Mouse (Mus musculus): ENCODE measurements around the gene Olfr1223. TPM values are rescaled to one million over a fixed set of nuclear protein-coding genes. Genes with fewer than 3 reads are reported as not detected.

Olfr1223 gene
- not detected in 2 replicates for polyA plus RNA-seq (2012)

GRCm38 (mm10) chr2:89151460-89151859 is at the start of gene Olfr1223:
Gene Olfr1223 (minus strand): TSS chr2:89151560.

DNA sequence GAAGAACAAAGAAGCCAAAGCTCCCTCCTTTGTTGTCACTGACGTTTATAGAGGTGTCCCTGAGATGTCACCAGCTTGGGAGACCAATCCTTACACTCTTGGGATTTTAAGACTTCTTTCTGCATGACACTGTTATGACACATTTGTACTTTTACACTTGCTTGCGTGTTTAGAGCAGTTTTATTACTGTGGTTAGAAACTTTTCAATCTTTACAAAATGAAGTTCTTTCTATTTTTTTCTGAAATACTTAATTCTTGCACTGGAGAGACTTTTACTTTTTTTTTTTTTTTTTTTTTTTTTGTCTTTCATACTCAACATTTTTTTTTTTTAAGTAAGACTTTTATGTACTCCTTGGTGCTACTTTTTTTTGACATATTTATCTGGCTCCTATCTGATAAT is 48.6 kb upstream of the Olfr1223 start, which contains the start of gene Olfr1226:
TSS of gene Olfr1226 (minus strand) at position 101 of the 400 bp plus-strand sequence.

DNA sequence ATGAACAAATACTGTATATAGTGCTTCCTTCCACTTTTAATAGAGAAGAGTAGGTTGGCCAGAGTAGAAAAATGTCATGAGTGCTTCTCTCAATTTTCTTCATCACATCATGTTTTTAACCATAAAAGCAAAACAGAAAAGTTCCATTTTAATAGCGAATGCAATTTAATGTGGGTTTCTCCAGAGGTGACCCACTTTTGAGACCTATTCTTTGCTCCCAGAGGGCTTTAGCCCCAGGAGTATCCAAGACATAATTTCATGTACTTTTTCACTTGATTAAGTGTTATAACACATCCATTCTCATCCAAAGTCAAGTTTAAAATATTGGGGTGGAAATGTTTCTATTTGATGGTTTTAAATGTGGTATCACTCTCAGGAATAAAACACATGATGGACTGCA is 23.2 kb upstream of the Olfr1223 start, which contains the start of gene Olfr1225:
TSS of gene Olfr1225 (minus strand) at position 101 of the 400 bp plus-strand sequence.

GRCm38 (mm10) chr2:89163991-89164390 is 12.6 kb upstream of the Olfr1223 start, which contains the start of gene Olfr1224-ps1:
Gene Olfr1224-ps1 (minus strand): TSS chr2:89164091.

GRCm38 (mm10) chr2:89132954-89133353 is 18.4 kb downstream of the Olfr1223 start, which contains the start of gene Olfr1222:
Gene Olfr1222 (minus strand): TSS chr2:89133054.

DNA sequence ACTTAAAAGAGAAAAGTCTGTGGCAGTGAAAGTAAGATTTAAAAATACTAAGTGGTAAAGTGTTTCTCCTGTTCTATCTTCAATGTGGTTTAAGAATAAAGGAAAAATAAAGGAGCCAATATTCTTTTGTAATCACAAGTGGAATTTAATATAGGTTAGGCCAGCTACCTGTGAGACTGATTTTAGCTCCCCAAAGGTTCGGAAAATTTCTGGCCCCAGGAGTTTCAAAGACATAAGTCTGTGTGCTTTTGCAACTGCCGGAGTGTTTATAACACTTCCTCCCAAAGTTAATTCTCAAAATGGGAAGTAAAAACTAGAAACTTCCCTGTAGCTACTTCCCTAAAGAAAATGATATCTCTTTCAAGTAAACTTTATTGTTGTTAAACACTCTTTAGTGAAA is 34.2 kb downstream of the Olfr1223 start, which contains the start of gene Olfr1221:
TSS of gene Olfr1221 (minus strand) at position 101 of the 400 bp plus-strand sequence.

DNA sequence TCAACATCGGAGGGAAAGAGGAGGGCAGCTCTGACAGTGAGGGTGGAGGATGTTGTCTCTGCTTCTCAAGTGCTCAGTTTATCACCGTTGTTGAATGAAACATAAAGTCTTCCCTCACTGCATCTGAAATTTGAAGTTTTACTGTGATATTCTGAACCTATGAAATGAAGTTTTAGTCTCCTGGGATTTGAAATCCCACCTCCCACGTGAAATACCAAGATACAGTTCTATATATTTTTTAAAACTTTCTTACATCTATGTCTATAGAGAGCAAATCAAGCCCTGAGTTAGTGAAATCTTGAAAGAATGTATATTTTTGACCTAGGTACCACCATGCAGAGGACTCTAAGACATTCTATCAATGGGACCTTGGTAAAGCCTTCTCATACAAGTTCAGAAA is 44.6 kb downstream of the Olfr1223 start, which contains the start of gene Olfr1220:
TSS of gene Olfr1220 (minus strand) at position 101 of the 400 bp plus-strand sequence.

Other genes starting within 250 kb of the Olfr1223 start
- 0.03 TPM in 1 of 2 replicates, not detected in the other for gene Olfr1208, start 249.2 kb downstream of the Olfr1223 start, polyA plus RNA-seq (2012)
- not detected in 2 replicates for gene Olfr1209, start 236.4 kb downstream of the Olfr1223 start, polyA plus RNA-seq (2012)
- gene Olfr1211, start 213.4 kb downstream of the Olfr1223 start, polyA plus RNA-seq (2012): 0.02 and 0.03 TPM in 2 replicates
- gene Olfr1212, start 197.6 kb downstream of the Olfr1223 start, polyA plus RNA-seq (2012): not detected in 2 replicates
- not detected in 2 replicates for gene Gm13762, start 171.3 kb downstream of the Olfr1223 start, polyA plus RNA-seq (2012)
- gene Olfr1214, start 158.9 kb downstream of the Olfr1223 start, polyA plus RNA-seq (2012): not detected in 2 replicates
- gene Olfr1215, start 144.6 kb downstream of the Olfr1223 start, polyA plus RNA-seq (2012): not detected in 2 replicates
- gene Olfr1216, start 133.2 kb downstream of the Olfr1223 start, polyA plus RNA-seq (2012): not detected in 2 replicates
- not detected in 2 replicates for gene Olfr1217, start 119.5 kb downstream of the Olfr1223 start, polyA plus RNA-seq (2012)
- gene Olfr1218, start 90.4 kb downstream of the Olfr1223 start, polyA plus RNA-seq (2012): not detected in 2 replicates
- gene Olfr1219, start 68.0 kb downstream of the Olfr1223 start, polyA plus RNA-seq (2012): 0.02 TPM in 1 of 2 replicates, not detected in the other
- not detected in 2 replicates for gene Olfr1220, start 44.7 kb downstream of the Olfr1223 start, polyA plus RNA-seq (2012)
- 0.19 TPM in 1 of 2 replicates, not detected in the other for gene Olfr1221, start 34.3 kb downstream of the Olfr1223 start, polyA plus RNA-seq (2012)
- not detected in 2 replicates for gene Olfr1222, start 18.5 kb downstream of the Olfr1223 start, polyA plus RNA-seq (2012)
- not detected in 2 replicates for gene Olfr1224-ps1, start 12.5 kb upstream of the Olfr1223 start, polyA plus RNA-seq (2012)
- gene Olfr1225, start 23.1 kb upstream of the Olfr1223 start, polyA plus RNA-seq (2012): not detected in 2 replicates
- gene Olfr1226, start 48.5 kb upstream of the Olfr1223 start, polyA plus RNA-seq (2012): not detected in 2 replicates
- gene Olfr1228, start 102.5 kb upstream of the Olfr1223 start, polyA plus RNA-seq (2012): not detected in 2 replicates
- gene Olfr1229, start 136.5 kb upstream of the Olfr1223 start, polyA plus RNA-seq (2012): not detected in 2 replicates
- not detected in 2 replicates for gene Olfr1230, start 145.7 kb upstream of the Olfr1223 start, polyA plus RNA-seq (2012)
- gene Olfr1231, start 155.5 kb upstream of the Olfr1223 start, polyA plus RNA-seq (2012): not detected in 2 replicates
- not detected in 2 replicates for gene Olfr1232, start 178.1 kb upstream of the Olfr1223 start, polyA plus RNA-seq (2012)
- gene Olfr1233, start 190.8 kb upstream of the Olfr1223 start, polyA plus RNA-seq (2012): not detected in 2 replicates
- gene Olfr1234, start 213.3 kb upstream of the Olfr1223 start, polyA plus RNA-seq (2012): not detected in 2 replicates

All from megakaryocyte-erythroid progenitor cell, adult 5 weeks (primary cell).